11 mouse cellular contexts compared by ENCODE assay signal in genomic region chr5:13405432-13405831, GRCm38 (mm10).
DNase-seq lines count a peak whose midpoint lies in the region; ATAC-seq and TF ChIP-seq lines count a peak whose summit lies in the region.
"Had no signal": no experiment of that assay in that cellular context is flagged by ENCODE, and none has a peak within 500 bp of the region (broad histone marks: within the 10 kb centered on the region; RNA-seq: fewer than 3 reads in every experiment).

No protein-coding gene starts in this region.

- H3K36me3 ChIP-seq in forebrain, embryonic 11.5 days (ENCODE audit: control insufficient read depth, insufficient read depth, low read length): no peaks in the 10 kb centered on the region
- H3K36me3 ChIP-seq in forebrain, embryonic 10.5 days (replicated peaks): no peaks in the 10 kb centered on the region
- no peaks in the 10 kb centered on the region for H3K36me3 ChIP-seq in limb, embryonic 14.5 days (ENCODE audit: control insufficient read depth, insufficient read depth, low read length)
- no peaks in the 10 kb centered on the region for H3K36me3 ChIP-seq in limb, embryonic 10.5 days
- H3K36me3 ChIP-seq in forebrain, postnatal 0 days (ENCODE audit: insufficient read depth): no peaks in the 10 kb centered on the region
- H3K36me3 ChIP-seq: heart, embryonic 13.5 days; liver, embryonic 13.5 days had no signal

- peak; percentile 72 for ATAC-seq in forebrain, embryonic 11.5 days (replicated peaks; ENCODE audit: low FRiP score)
- no peak for ATAC-seq in limb, embryonic 14.5 days (ENCODE audit: low FRiP score, low read depth)
- no peak for ATAC-seq in Patski
- peak; percentile 36; the same call in 1 of the 2 replicates for ATAC-seq in forebrain, postnatal 0 days
- no peak for ATAC-seq in megakaryocyte-erythroid progenitor cell, adult 5-6 weeks (replicated peaks; ENCODE audit: low FRiP score, low TSS enrichment, poor library complexity, severe bottlenecking)

- in situ Hi-C loops in Patski (cut with MboI; ENCODE audit: low pct_unique_long_range_greater_than_20kb): loop anchor here (25.0 kb wide), 1 partner anchor 182 kb away; no protein-coding TSS in a partner anchor

- 20% methylated on average over 1 of the region's 1 CpGs for WGBS in forebrain, embryonic 11.5 days
- 11% methylated on average over 1 of the region's 1 CpGs for WGBS in forebrain, embryonic 10.5 days
- WGBS in limb, embryonic 14.5 days: 40% methylated on average over 1 of the region's 1 CpGs
- 14% methylated on average over 1 of the region's 1 CpGs for WGBS in limb, embryonic 10.5 days
- 21% methylated on average over 1 of the region's 1 CpGs for WGBS in forebrain, postnatal 0 days

- peak; percentile 76 for TF ChIP-seq CTCF in Patski (IDR thresholded peaks at IDR 0.05)
- peak; percentile 63 for TF ChIP-seq CTCF in forebrain, postnatal 0 days (IDR thresholded peaks at IDR 0.05; ENCODE audit: low read depth)

- H3K27me3 ChIP-seq in forebrain, embryonic 11.5 days (ENCODE audit: control insufficient read depth, insufficient read depth, low read length): no peaks in the 10 kb centered on the region
- H3K27me3 ChIP-seq in forebrain, embryonic 10.5 days (ENCODE audit: poor library complexity, severe bottlenecking): peaks cover 48% of the 10 kb centered on the region
- H3K27me3 ChIP-seq in limb, embryonic 14.5 days (ENCODE audit: control insufficient read depth, insufficient read depth, low read length): no peaks in the 10 kb centered on the region
- H3K27me3 ChIP-seq in limb, embryonic 10.5 days (ENCODE audit: low read depth, poor library complexity, severe bottlenecking): no peaks in the 10 kb centered on the region
- H3K27me3 ChIP-seq in Patski: no peaks in the 10 kb centered on the region
- H3K27me3 ChIP-seq in forebrain, postnatal 0 days (ENCODE audit: insufficient read depth, low read length): no peaks in the 10 kb centered on the region
- H3K27me3 ChIP-seq: heart, embryonic 13.5 days; liver, embryonic 13.5 days had no signal

- H3K4me3 ChIP-seq in forebrain, embryonic 11.5 days (ENCODE audit: low read depth, low read length): no peak overlapping the region
- H3K4me3 ChIP-seq in forebrain, embryonic 10.5 days: no peak overlapping the region
- no peak overlapping the region for H3K4me3 ChIP-seq in limb, embryonic 14.5 days (replicated peaks; ENCODE audit: low read length)
- H3K4me3 ChIP-seq in limb, embryonic 10.5 days: no peak overlapping the region
- no peak overlapping the region for H3K4me3 ChIP-seq in forebrain, postnatal 0 days (ENCODE audit: low read depth, low read length)
- H3K4me3 ChIP-seq: heart, embryonic 13.5 days; liver, embryonic 13.5 days had no signal

- H3K9ac ChIP-seq in forebrain, embryonic 11.5 days (ENCODE audit: low read length): no peak overlapping the region
- no peak overlapping the region for H3K9ac ChIP-seq in limb, embryonic 14.5 days (ENCODE audit: low read depth, low read length, severe bottlenecking)
- H3K9ac ChIP-seq in forebrain, postnatal 0 days: no peak overlapping the region
- H3K9ac ChIP-seq: heart, embryonic 13.5 days; liver, embryonic 13.5 days had no signal

- DNase-seq in forebrain, embryonic 11.5 days (ENCODE audit: low spot score): no peak
- no peak for DNase-seq in forebrain, embryonic 10.5 days (ENCODE audit: extremely low spot score, low spot score)
- peak; percentile 23 for DNase-seq in limb, embryonic 14.5 days (ENCODE audit: low spot score)
- no peak for DNase-seq in limb, embryonic 10.5 days (ENCODE audit: low spot score)
- DNase-seq in Patski (ENCODE audit: low read depth, low spot score): no peak
- DNase-seq in forebrain, postnatal 0 days: peak; percentile 30
- DNase-seq in spleen, postnatal 36 days (ENCODE audit: low spot score in 2 of 2): no peak
- DNase-seq: kidney, postnatal 4 days; liver, embryonic 13.5 days had no signal

- H3K4me1 ChIP-seq in forebrain, embryonic 11.5 days (replicated peaks; ENCODE audit: control insufficient read depth, insufficient read depth, low read length): no peaks in the 10 kb centered on the region
- H3K4me1 ChIP-seq in forebrain, embryonic 10.5 days: peaks cover 14% of the 10 kb centered on the region
- H3K4me1 ChIP-seq in limb, embryonic 14.5 days (ENCODE audit: control insufficient read depth, insufficient read depth, low read length): no peaks in the 10 kb centered on the region
- peaks cover 15% of the 10 kb centered on the region for H3K4me1 ChIP-seq in limb, embryonic 10.5 days
- H3K4me1 ChIP-seq in forebrain, postnatal 0 days (ENCODE audit: insufficient read depth): no peaks in the 10 kb centered on the region
- H3K4me1 ChIP-seq: liver, embryonic 13.5 days had no signal

- H3K9me3 ChIP-seq in forebrain, embryonic 11.5 days (ENCODE audit: control insufficient read depth, low read length): no peaks in the 10 kb centered on the region
- H3K9me3 ChIP-seq in forebrain, embryonic 10.5 days: no peaks in the 10 kb centered on the region
- H3K9me3 ChIP-seq in limb, embryonic 14.5 days (ENCODE audit: control insufficient read depth, low read length): no peaks in the 10 kb centered on the region
- no peaks in the 10 kb centered on the region for H3K9me3 ChIP-seq in limb, embryonic 10.5 days (replicated peaks)
- H3K9me3 ChIP-seq in forebrain, postnatal 0 days (ENCODE audit: low read length): no peaks in the 10 kb centered on the region
- H3K9me3 ChIP-seq: heart, embryonic 13.5 days; liver, embryonic 13.5 days had no signal

- POLR2A ChIA-PET in Patski (lab: Charles Lee): no interaction called here

- no peak for TF ChIP-seq POLR2A in limb, embryonic 14.5 days (IDR thresholded peaks at IDR 0.05; ENCODE audit: borderline replicate concordance, extremely low read depth, insufficient read depth, insufficient read length)

- H3K27ac ChIP-seq in forebrain, embryonic 11.5 days (ENCODE audit: low read depth, low read length): no peak overlapping the region
- no peak overlapping the region for H3K27ac ChIP-seq in forebrain, embryonic 10.5 days
- no peak overlapping the region for H3K27ac ChIP-seq in limb, embryonic 14.5 days (replicated peaks; ENCODE audit: low read depth, low read length)
- no peak overlapping the region for H3K27ac ChIP-seq in limb, embryonic 10.5 days
- no peak overlapping the region for H3K27ac ChIP-seq in forebrain, postnatal 0 days (ENCODE audit: low read depth, low read length)
- H3K27ac ChIP-seq: heart, embryonic 13.5 days; liver, embryonic 13.5 days had no signal

- no peak overlapping the region for H3K4me2 ChIP-seq in forebrain, embryonic 11.5 days (ENCODE audit: low read depth, low read length, severe bottlenecking)
- no peak overlapping the region for H3K4me2 ChIP-seq in limb, embryonic 14.5 days (replicated peaks; ENCODE audit: low read depth, low read length, severe bottlenecking)
- H3K4me2 ChIP-seq in forebrain, postnatal 0 days (ENCODE audit: low read depth): no peak overlapping the region
- H3K4me2 ChIP-seq: heart, embryonic 13.5 days; liver, embryonic 13.5 days had no signal

- CTCF ChIA-PET in Patski (lab: Charles Lee): interaction anchor here (2.0 kb wide), 1 partner anchor 843 kb away, joined by 7 read pairs; no protein-coding TSS in a partner anchor

Comparison
In these comparisons a context has a peak if more than half of its experiments do, and no peak if none do; other contexts are left out.
1. DNase-seq: peak in limb, embryonic 14.5 days (single experiment) and forebrain, postnatal 0 days (single experiment); none in forebrain, embryonic 11.5 days (single experiment), forebrain, embryonic 10.5 days (single experiment), limb, embryonic 10.5 days (single experiment), Patski (single experiment) and spleen, postnatal 36 days (0 of 2).
2. ATAC-seq: peak in forebrain, embryonic 11.5 days (single experiment) and forebrain, postnatal 0 days (single experiment); none in limb, embryonic 14.5 days (single experiment), Patski (single experiment) and megakaryocyte-erythroid progenitor cell, adult 5-6 weeks (single experiment).